Mouse (Mus musculus): Measurements from ENCODE around the gene 4933402E13Rik. TPM values are rescaled to one million over a fixed set of nuclear protein-coding genes. Genes with fewer than 3 reads are reported as not detected.

Gene 4933402E13Rik
- 1.6 and 3.3 TPM in 2 replicates for total RNA-seq (2012; rRNA removed)

GRCm38 (mm10) chrX:62283199-62283598 lies at the start of gene 4933402E13Rik:
4933402E13Rik (plus strand) TSS chrX:62283499.
- Histone ChIP-seq H3K9me3 (ENCODE audit: control insufficient read depth, insufficient read depth, low read depth, low read length) (no peaks in the 10 kb centered on the region), H3K4me3 (ENCODE audit: insufficient read depth in 1 of 2, low read depth in 1 of 2, low read length in 2 of 2, poor library complexity in 1 of 2, severe bottlenecking in 1 of 2) (no peak within 1 kb of the TSS), H3K36me3 (ENCODE audit: control insufficient read depth, insufficient read depth, low read length, poor library complexity, severe bottlenecking) (no peaks in the 10 kb centered on the region), H3K9ac (ENCODE audit: insufficient read depth, low read depth, low read length, poor library complexity, severe bottlenecking) (no peak within 1 kb of the TSS), H3K4me1 (ENCODE audit: control insufficient read depth in 2 of 2, insufficient read depth in 2 of 2, low read length in 2 of 2, poor library complexity in 1 of 2) (no peaks in the 10 kb centered on the region), H3K27ac (ENCODE audit: insufficient read depth, low read depth, low read length, poor library complexity, severe bottlenecking) (no peak within 1 kb of the TSS)
- in situ Hi-C loops (cut with MboI; ENCODE audit: low sequenced_read_pairs in 2 of 2, unreplicated experiment in 2 of 2) = no loop called here
- DNase-seq (ENCODE audit: low read depth, low spot score) = no peak
- TF ChIP-seq ZNF384 (IDR thresholded peaks at IDR 0.05; ENCODE audit: low read depth, low read length) = no peak
- no peak for TF ChIP-seq ZC3H11A (IDR thresholded peaks at IDR 0.05; ENCODE audit: borderline replicate concordance, low read depth, low read length)
- TF ChIP-seq HCFC1 (IDR thresholded peaks at IDR 0.05; ENCODE audit: borderline replicate concordance, insufficient read depth, low read length) = no peak

Other genes with a start within 250 kb of the 4933402E13Rik start
- gene 4931400O07Rik, start 184.5 kb downstream of the 4933402E13Rik start, total RNA-seq (2012; rRNA removed) = not detected in 2 replicates

All from ES-E14 (cell line).